Mouse (Mus musculus) thymus, postnatal 0 days (tissue): Measurements from ENCODE around the gene Zfp189. TPM values are rescaled to one million over a fixed set of nuclear protein-coding genes. Genes with fewer than 3 reads are reported as not detected.

Experiments
- DNase-seq: peaks from one replicate; pipeline ENCODE4 v3.0.0-alpha.2; 2015; ENCODE audit warnings: low spot score
- polyA plus RNA-seq: library from polyadenylated mRNA; unstranded; fragments of >200 nt; fragmentation: Nextera tagmentation; extraction: Ambion mirVana; gene quantifications from 2 replicates; pipeline ENCODE4 v1.2.1, GENCODE M21; 2015

The Zfp189 gene
- polyA plus RNA-seq, 1 experiment from 2014 or later: 5.7 TPM

- DNase-seq: no peak
Measured at GRCm38 (mm10) chr4:49535675-49536294, 14.8 kb downstream of the Zfp189 start.

GRCm38 (mm10) chr4:49536671-49537070 is 15.7 kb downstream of the Zfp189 start:
- no peak for DNase-seq

GRCm38 (mm10) chr4:49539665-49540064 is 18.7 kb downstream of the Zfp189 start:
- no peak for DNase-seq

- DNase-seq: no peak
Measured at GRCm38 (mm10) chr4:49540966-49541365, 20.0 kb downstream of the Zfp189 start.

- DNase-seq: no peak
Measured at GRCm38 (mm10) chr4:49546026-49546425, 25.1 kb downstream of the Zfp189 start.

GRCm38 (mm10) chr4:49546873-49547543 is 26.0 kb downstream of the Zfp189 start:
- DNase-seq: no peak

GRCm38 (mm10) chr4:49547544-49548219 is 26.7 kb downstream of the Zfp189 start:
- DNase-seq: no peak

- DNase-seq: no peak
Measured at GRCm38 (mm10) chr4:49549383-49549782, 28.4 kb downstream of the Zfp189 start, which contains the start of gene Aldob. Gene Aldob, minus strand, starts transcription at chr4:49549546.

- DNase-seq: no peak
Measured at GRCm38 (mm10) chr4:49553380-49553779, 32.4 kb downstream of the Zfp189 start.

- no peak for DNase-seq
Measured at GRCm38 (mm10) chr4:49557375-49557774, 36.4 kb downstream of the Zfp189 start.

- DNase-seq: no peak
Measured at GRCm38 (mm10) chr4:49558181-49558580, 37.2 kb downstream of the Zfp189 start.

- no peak for DNase-seq
Measured at GRCm38 (mm10) chr4:49559915-49560772, 39.2 kb downstream of the Zfp189 start.

- peak; percentile 63 for DNase-seq
Measured at GRCm38 (mm10) chr4:49567613-49568012, 46.6 kb downstream of the Zfp189 start.

- no peak for DNase-seq
Measured at GRCm38 (mm10) chr4:49572194-49572593, 51.2 kb downstream of the Zfp189 start.

Other genes starting within 250 kb of the Zfp189 start
- gene Acnat2, start 113.0 kb upstream of the Zfp189 start, polyA plus RNA-seq: not detected in 2 replicates
- 0.31 and 0.37 TPM in 2 replicates for gene Acnat1, start 47.3 kb upstream of the Zfp189 start, polyA plus RNA-seq
- 0.10 TPM in 1 of 2 replicates, not detected in the other for gene Baat, start 14.6 kb upstream of the Zfp189 start, polyA plus RNA-seq
- 48.8 and 49.7 TPM in 2 replicates for gene Mrpl50, start 83 bp upstream of the Zfp189 start, polyA plus RNA-seq
- gene Aldob, start 28.4 kb downstream of the Zfp189 start, polyA plus RNA-seq: 0.84 and 1.4 TPM in 2 replicates
- 4.0 and 4.4 TPM in 2 replicates for gene Tmem246, start 76.7 kb downstream of the Zfp189 start, polyA plus RNA-seq
- 37.5 and 38.6 TPM in 2 replicates for gene Rnf20, start 110.8 kb downstream of the Zfp189 start, polyA plus RNA-seq
- not detected in 2 replicates for gene Ppp3r2, start 160.8 kb downstream of the Zfp189 start, polyA plus RNA-seq